Comparison of ENCODE assay signal across 13 mouse cellular contexts in genomic region chr7:130332515-130333220, GRCm38 (mm10).
A peak's percentile ranks its signal among the peaks of the same experiment; 100 is the strongest.
DNase-seq lines count a peak whose midpoint lies in the region; ATAC-seq lines count a peak whose summit lies in the region.
"Had no signal": no experiment of that assay in that cellular context is flagged by ENCODE, and none has a peak within 500 bp of the region (broad histone marks: within the 10 kb centered on the region; RNA-seq: fewer than 3 reads in every experiment).

No protein-coding gene starts in this region.

- no peak for DNase-seq in hindbrain, embryonic 14.5 days (ENCODE audit: low spot score)
- DNase-seq in right cerebral cortex, postnatal 10 days (ENCODE audit: low spot score in 2 of 2), result peak; percentile 34 to 40
- DNase-seq in right cerebral cortex, adult 18-20 months, result no peak
- no peak for DNase-seq in lung, postnatal 14 days
- no peak for DNase-seq in natural killer cell, adult 2 months (ENCODE audit: low spot score in 2 of 2)
- DNase-seq: adrenal gland, postnatal 36 days; cerebellum, adult 8-10 months; lung, postnatal 4 days; thymus, postnatal 4 days had no signal

- H3K27me3 ChIP-seq in hindbrain, embryonic 15.5 days, result no peaks in the 10 kb centered on the region
- no peaks in the 10 kb centered on the region for H3K27me3 ChIP-seq in hindbrain, embryonic 14.5 days (ENCODE audit: control insufficient read depth, insufficient read depth, low read length)
- H3K27me3 ChIP-seq in forebrain, embryonic 16.5 days (replicated peaks; ENCODE audit: control insufficient read depth, insufficient read depth, low read length), result no peaks in the 10 kb centered on the region
- H3K27me3 ChIP-seq in limb, embryonic 15.5 days, result no peaks in the 10 kb centered on the region

- H3K4me1 ChIP-seq in hindbrain, embryonic 15.5 days (replicated peaks), result peaks cover 11% of the 10 kb centered on the region
- peaks cover 11% of the 10 kb centered on the region for H3K4me1 ChIP-seq in hindbrain, embryonic 14.5 days (replicated peaks; ENCODE audit: control insufficient read depth, insufficient read depth, low read length)
- H3K4me1 ChIP-seq in forebrain, embryonic 16.5 days (replicated peaks; ENCODE audit: control insufficient read depth, insufficient read depth, low read length), result peaks cover 5% of the 10 kb centered on the region
- peaks cover 22% of the 10 kb centered on the region for H3K4me1 ChIP-seq in limb, embryonic 15.5 days
- H3K4me1 ChIP-seq: liver, embryonic 12.5 days had no signal

- no peaks in the 10 kb centered on the region for H3K9me3 ChIP-seq in hindbrain, embryonic 15.5 days
- no peaks in the 10 kb centered on the region for H3K9me3 ChIP-seq in hindbrain, embryonic 14.5 days (ENCODE audit: control insufficient read depth, low read length)
- no peaks in the 10 kb centered on the region for H3K9me3 ChIP-seq in forebrain, embryonic 16.5 days (ENCODE audit: control insufficient read depth, low read length)
- H3K9me3 ChIP-seq in limb, embryonic 15.5 days, result no peaks in the 10 kb centered on the region
- H3K9me3 ChIP-seq: liver, embryonic 12.5 days had no signal

- no peak overlapping the region for H3K4me2 ChIP-seq in hindbrain, embryonic 15.5 days
- no peak overlapping the region for H3K4me2 ChIP-seq in hindbrain, embryonic 14.5 days (replicated peaks)
- no peak overlapping the region for H3K4me2 ChIP-seq in forebrain, embryonic 16.5 days (ENCODE audit: low read length)
- H3K4me2 ChIP-seq in limb, embryonic 15.5 days, result no peak overlapping the region
- H3K4me2 ChIP-seq: liver, embryonic 12.5 days had no signal

- H3K9ac ChIP-seq in hindbrain, embryonic 15.5 days, result no peak overlapping the region
- no peak overlapping the region for H3K9ac ChIP-seq in hindbrain, embryonic 14.5 days
- H3K9ac ChIP-seq in forebrain, embryonic 16.5 days (replicated peaks; ENCODE audit: low read depth, low read length), result no peak overlapping the region
- no peak overlapping the region for H3K9ac ChIP-seq in limb, embryonic 15.5 days
- H3K9ac ChIP-seq: liver, embryonic 12.5 days had no signal

- peak overlapping the region; percentile 13; the same call in 1 of the 2 replicates for H3K27ac ChIP-seq in hindbrain, embryonic 15.5 days (replicated peaks)
- H3K27ac ChIP-seq in hindbrain, embryonic 14.5 days, result no peak overlapping the region
- H3K27ac ChIP-seq in forebrain, embryonic 16.5 days (ENCODE audit: low read length), result no peak overlapping the region
- peak overlapping the region; percentile 77 for H3K27ac ChIP-seq in limb, embryonic 15.5 days
- H3K27ac ChIP-seq: liver, embryonic 12.5 days had no signal

- H3K36me3 ChIP-seq in hindbrain, embryonic 15.5 days, result no peaks in the 10 kb centered on the region
- H3K36me3 ChIP-seq in hindbrain, embryonic 14.5 days (replicated peaks; ENCODE audit: control insufficient read depth, insufficient read depth), result no peaks in the 10 kb centered on the region
- H3K36me3 ChIP-seq in forebrain, embryonic 16.5 days (ENCODE audit: control insufficient read depth, insufficient read depth), result no peaks in the 10 kb centered on the region
- H3K36me3 ChIP-seq in limb, embryonic 15.5 days, result no peaks in the 10 kb centered on the region
- H3K36me3 ChIP-seq: liver, embryonic 12.5 days had no signal

- WGBS in hindbrain, embryonic 15.5 days, result 58% methylated on average over 11 of the region's 11 CpGs
- WGBS in hindbrain, embryonic 14.5 days, result 66% methylated on average over 11 of the region's 11 CpGs
- 58% methylated on average over 11 of the region's 11 CpGs for WGBS in forebrain, embryonic 16.5 days
- WGBS in limb, embryonic 15.5 days, result 60% methylated on average over 11 of the region's 11 CpGs

- ATAC-seq in hindbrain, embryonic 15.5 days (ENCODE audit: low FRiP score, low read depth), result 0 out of 2 replicates have a peak, but pooled peaks have one; percentile 34
- ATAC-seq in hindbrain, embryonic 14.5 days (ENCODE audit: low FRiP score), result no peak
- peak; percentile 54; the same call in 1 of the 2 replicates for ATAC-seq in forebrain, embryonic 16.5 days
- peak; percentile 53 for ATAC-seq in limb, embryonic 15.5 days (ENCODE audit: insufficient number of reproducible peaks, low FRiP score, low TSS enrichment, low read depth)
- ATAC-seq: liver, embryonic 12.5 days had no signal

- H3K4me3 ChIP-seq in hindbrain, embryonic 15.5 days, result no peak overlapping the region
- H3K4me3 ChIP-seq in hindbrain, embryonic 14.5 days (replicated peaks; ENCODE audit: low read length), result no peak overlapping the region
- no peak overlapping the region for H3K4me3 ChIP-seq in forebrain, embryonic 16.5 days (replicated peaks; ENCODE audit: low read length)
- H3K4me3 ChIP-seq in limb, embryonic 15.5 days, result no peak overlapping the region
- H3K4me3 ChIP-seq: liver, embryonic 12.5 days had no signal

Comparison
In these comparisons a context has a peak if more than half of its experiments do, and no peak if none do; other contexts are left out.
1. H3K27ac ChIP-seq: peak in hindbrain, embryonic 15.5 days (single experiment) and limb, embryonic 15.5 days (single experiment); none in hindbrain, embryonic 14.5 days (single experiment) and forebrain, embryonic 16.5 days (single experiment).
2. DNase-seq: peak in right cerebral cortex, postnatal 10 days (2 of 2); none in hindbrain, embryonic 14.5 days (single experiment), right cerebral cortex, adult 18-20 months (single experiment), lung, postnatal 14 days (single experiment) and natural killer cell, adult 2 months (0 of 2).